Mouse (Mus musculus) liver, postnatal 0 days (tissue): ENCODE results near the gene Samd14. TPM values are rescaled to one million over a fixed set of nuclear protein-coding genes. Genes with fewer than 3 reads are reported as not detected.

ENCODE experiments used
- ATAC-seq: fragments of 200-750 bp; cut with Nextera tagmentation; 2 replicates; pipeline ENCODE4 v1.8.0; 2017; ENCODE audit warnings: mild to moderate bottlenecking, moderate library complexity
- DNase-seq: peaks from one replicate; pipeline ENCODE4 v3.0.0-alpha.2; 2016
- H3K27ac ChIP-seq: fragments of 300-500 bp; sonication (generic); 2 replicates; pipeline ENCODE4 v1.5.1; 2014; ENCODE audit warnings: antibody characterized with exemption, moderate library complexity, mild to moderate bottlenecking, low read depth
- H3K27me3 ChIP-seq: fragments of 300-500 bp; sonication (generic); 2 replicates; pipeline ENCODE4 v1.6.1; 2014; ENCODE audit warnings: low read length, control low read depth, mixed read lengths; ENCODE audit not compliant: insufficient read depth
- H3K36me3 ChIP-seq: fragments of 300-500 bp; sonication (generic); replicated peaks from 2 replicates; pipeline ENCODE4 v1.6.1; 2014; ENCODE audit warnings: mild to moderate bottlenecking, control low read depth, low read length, moderate library complexity, mixed read lengths; ENCODE audit not compliant: insufficient read depth
- H3K4me1 ChIP-seq: fragments of 300-500 bp; sonication (generic); 2 replicates; pipeline ENCODE4 v1.6.1; 2014; ENCODE audit warnings: antibody characterized with exemption, mild to moderate bottlenecking, control low read depth; ENCODE audit not compliant: insufficient read depth
- H3K4me2 ChIP-seq: fragments of 300-500 bp; sonication (generic); 2 replicates; pipeline ENCODE4 v1.6.1; 2014; ENCODE audit warnings: low read depth, mild to moderate bottlenecking, low read length, moderate library complexity, mixed read lengths
- H3K4me3 ChIP-seq: fragments of 300-500 bp; sonication (generic); 2 replicates; pipeline ENCODE4 v1.5.1; 2014; ENCODE audit warnings: low read depth, low read length
- H3K9ac ChIP-seq: fragments of 300-500 bp; sonication (generic); replicated peaks from 2 replicates; pipeline ENCODE4 v1.6.1; 2014; ENCODE audit warnings: mild to moderate bottlenecking, moderate library complexity
- H3K9me3 ChIP-seq: fragments of 300-500 bp; sonication (generic); 2 replicates; pipeline ENCODE4 v1.6.1; 2016; ENCODE audit warnings: mild to moderate bottlenecking, control low read depth, low read length, mixed read lengths
- CTCF ChIP-seq: sonication (generic); IDR thresholded peaks from 2 replicates; pipeline ENCODE4 v1.5.1; 2016; ENCODE audit warnings: antibody characterized with exemption, low read depth
- EP300 ChIP-seq: IDR thresholded peaks from 2 replicates; pipeline ENCODE4 v1.6.1; 2016; ENCODE audit warnings: antibody characterized with exemption, low read depth, mild to moderate bottlenecking
- WGBS: fragments of 180-500 bp; shearing (Covaris S2); extraction: QIAGEN DNeasy Blood & Tissue Kit; methylation state at CpG from one replicate; pipeline ENCODE4 v1.1.7; 2014; ENCODE audit not compliant: insufficient replicate concordance; 5-methylcytosine and 5-hydroxymethylcytosine counted together
- polyA plus RNA-seq: library from polyadenylated mRNA; unstranded; fragments of >200 nt; fragmentation: Nextera tagmentation; extraction: Ambion mirVana; gene quantifications from 2 replicates; pipeline ENCODE4 v1.2.1, GENCODE M21; 2015

Samd14 gene
- polyA plus RNA-seq, 1 experiment from 2014 or later, result 16.1 TPM

DNA sequence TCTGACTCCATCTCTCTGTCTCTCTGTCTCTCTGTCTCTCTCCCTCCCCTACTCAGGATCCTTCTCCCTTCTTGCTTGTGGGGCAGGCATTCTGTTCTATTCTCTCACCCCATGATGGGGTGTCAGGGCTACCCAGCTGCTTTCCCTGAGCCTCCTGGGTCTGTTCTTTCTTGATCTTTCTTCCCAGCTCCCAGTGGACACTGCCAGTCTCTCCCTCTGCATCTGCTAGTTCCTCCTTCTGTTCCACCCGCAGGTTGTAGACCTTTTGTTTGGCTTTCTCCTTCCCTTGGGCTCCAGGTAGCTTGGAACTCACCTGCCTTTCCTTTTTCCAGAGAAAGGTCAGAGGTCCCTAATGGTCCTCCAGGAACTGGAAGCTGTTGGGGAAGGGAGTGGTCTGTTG, 1.7 kb downstream of the Samd14 start:
- peak overlapping the region; percentile 78 for H3K4me3 ChIP-seq
- no peak for ATAC-seq
- peak overlapping the region; percentile 75 for H3K4me2 ChIP-seq
- peak overlapping the region; percentile 99 for H3K27ac ChIP-seq
- TF ChIP-seq CTCF (no peak), EP300 (no peak)
- H3K9ac ChIP-seq, result peak overlapping the region; percentile 95
- H3K4me1 ChIP-seq, result peaks cover 32% of the 10 kb centered on the region
- 6% methylated on average over 1 of the region's 1 CpGs for WGBS
- DNase-seq, result no peak
- no peaks in the 10 kb centered on the region for H3K9me3 ChIP-seq
- H3K36me3 ChIP-seq, result 0 out of 2 replicates have a peak, but pooled peaks cover 3% of the 10 kb centered on the region
- peaks cover 34% of the 10 kb centered on the region for H3K27me3 ChIP-seq

DNA sequence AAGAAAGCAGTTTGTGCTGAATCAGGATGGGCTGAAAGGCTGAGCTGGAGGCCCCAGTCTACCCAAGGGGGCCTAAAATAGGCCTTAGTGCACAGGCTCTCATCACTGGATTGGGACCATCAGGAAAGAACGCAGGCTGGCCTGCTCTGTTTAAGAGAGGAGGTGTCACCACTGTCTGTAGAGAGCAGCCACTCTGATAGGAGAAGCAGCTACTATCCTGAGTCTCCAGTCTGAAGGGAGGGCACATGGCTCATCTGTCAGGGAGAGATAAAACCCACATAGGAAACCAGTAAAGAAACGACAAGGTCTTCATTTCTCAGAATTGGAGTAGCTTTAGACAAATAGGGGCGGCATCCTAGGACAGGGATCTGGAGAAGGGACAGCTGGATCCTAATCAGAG, 2.4 kb downstream of the Samd14 start:
- Histone ChIP-seq H3K4me1 (peaks cover 27% of the 10 kb centered on the region), H3K4me3 (peak overlapping the region; percentile 78)

DNA sequence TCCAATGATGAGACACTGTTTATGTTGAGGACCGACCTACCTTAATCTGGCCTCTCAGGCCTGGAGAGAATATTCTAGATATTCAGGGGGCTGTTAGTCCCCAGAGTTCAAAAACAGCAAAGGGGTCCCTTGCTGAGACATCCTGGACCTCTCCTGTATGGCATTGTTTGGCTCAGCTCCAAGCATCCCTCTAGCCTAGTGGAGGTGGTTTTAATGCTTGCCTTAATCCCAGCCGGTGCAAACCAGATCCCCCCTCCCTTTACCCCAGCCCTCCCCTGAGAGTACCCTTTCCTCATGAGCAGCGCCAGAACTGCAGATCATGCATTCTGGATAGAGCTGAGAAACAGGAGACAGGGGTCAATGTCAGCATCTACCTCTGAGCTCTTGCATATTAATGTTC, 2.8 kb downstream of the Samd14 start:
- H3K9me3 ChIP-seq, result no peaks in the 10 kb centered on the region
- peaks cover 34% of the 10 kb centered on the region for H3K27me3 ChIP-seq
- DNase-seq (no peak), ATAC-seq (no peak)
- peaks cover 23% of the 10 kb centered on the region; the same call in 1 of the 2 replicates for H3K4me1 ChIP-seq
- H3K4me2 ChIP-seq, result peak overlapping the region; percentile 75
- peak overlapping the region; percentile 47 for H3K9ac ChIP-seq
- peak overlapping the region; percentile 99 for H3K27ac ChIP-seq
- H3K36me3 ChIP-seq, result 0 out of 2 replicates have a peak, but pooled peaks cover 3% of the 10 kb centered on the region
- no peak for TF ChIP-seq EP300
- no peak for TF ChIP-seq CTCF
- peak overlapping the region; percentile 78 for H3K4me3 ChIP-seq
- WGBS, result 49% methylated on average over 3 of the region's 3 CpGs

More for the DNA sequence above, 2.4 kb downstream of the Samd14 start:
- peak overlapping the region; percentile 95 for H3K9ac ChIP-seq
- DNase-seq (peak; percentile 68), ATAC-seq (peak; percentile 96)
- H3K4me2 ChIP-seq, result peak overlapping the region; percentile 75
- H3K9me3 ChIP-seq, result no peaks in the 10 kb centered on the region
- H3K27ac ChIP-seq, result peak overlapping the region; percentile 99
- H3K36me3 ChIP-seq, result 0 out of 2 replicates have a peak, but pooled peaks cover 3% of the 10 kb centered on the region
- H3K27me3 ChIP-seq, result peaks cover 34% of the 10 kb centered on the region
- WGBS, result 36% methylated on average over 3 of the region's 3 CpGs
- TF ChIP-seq EP300 (peak; percentile 98), CTCF (no peak)

DNA sequence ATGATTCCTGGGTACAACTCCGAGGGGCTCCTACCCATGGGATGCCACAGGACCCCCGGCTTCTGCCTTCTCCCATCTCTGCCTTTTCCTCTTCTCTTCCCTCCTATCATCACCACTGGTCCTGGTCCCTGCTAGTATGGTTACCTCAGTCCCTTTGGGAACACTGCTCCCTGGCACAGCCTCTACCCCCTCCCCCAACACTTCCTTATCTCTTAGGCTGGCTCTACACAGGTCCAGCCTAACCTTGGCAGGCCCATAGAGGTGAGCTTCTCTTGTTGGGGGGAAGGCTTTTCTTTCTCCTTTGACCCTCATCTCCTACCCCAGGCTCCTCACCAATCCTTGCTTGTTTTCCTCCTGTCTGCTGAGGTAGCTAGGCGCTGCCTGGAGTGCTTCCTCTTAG, 5.8 kb downstream of the Samd14 start:
- 60% methylated on average over 3 of the region's 3 CpGs for WGBS
- Histone ChIP-seq H3K9ac (no peak overlapping the region), H3K4me1 (peaks cover 8% of the 10 kb centered on the region; the same call in 1 of the 2 replicates), H3K27me3 (peaks cover 28% of the 10 kb centered on the region), H3K36me3 (peaks cover 14% of the 10 kb centered on the region), H3K4me3 (no peak overlapping the region), H3K4me2 (no peak overlapping the region), H3K9me3 (no peaks in the 10 kb centered on the region), H3K27ac (no peak overlapping the region)
- DNase-seq (no peak), ATAC-seq (no peak)
- TF ChIP-seq EP300 (no peak), CTCF (no peak)

DNA sequence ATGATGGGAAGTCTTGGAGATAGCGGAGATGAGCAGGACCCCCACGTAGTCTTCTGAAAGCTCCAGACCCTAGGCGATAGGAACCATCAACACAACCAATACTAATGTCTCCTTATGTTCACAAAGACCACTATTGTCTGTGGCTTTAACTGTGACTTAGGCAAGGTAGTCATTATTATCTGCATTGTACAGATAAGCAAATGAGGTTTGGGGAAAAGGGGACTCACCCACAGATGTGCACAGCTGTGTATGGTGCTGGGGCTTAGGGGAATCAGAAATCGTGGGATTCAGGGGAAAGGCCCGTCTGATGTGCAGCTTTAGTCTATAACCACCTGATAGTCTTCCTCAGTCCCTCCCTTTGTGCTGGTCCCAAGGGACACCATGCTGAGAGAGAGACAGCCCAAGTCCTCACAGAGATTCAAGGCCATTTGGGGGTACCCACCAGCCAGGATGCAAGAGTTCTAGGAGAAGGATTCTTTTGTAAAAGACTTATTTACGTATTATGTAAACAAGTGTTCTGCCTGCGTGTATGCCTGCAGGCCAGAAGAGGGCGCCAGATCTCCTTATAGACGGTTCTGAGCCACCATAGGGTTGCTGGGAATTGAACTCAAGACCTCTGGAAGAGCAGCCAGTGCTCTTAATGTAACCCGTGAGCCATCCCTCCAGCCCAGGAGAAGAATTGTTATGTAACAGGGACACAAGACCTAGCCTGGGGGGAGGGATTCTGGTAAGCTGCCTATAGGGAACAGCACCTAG, 12.7 kb downstream of the Samd14 start:
- H3K27me3 ChIP-seq, result peaks cover 15% of the 10 kb centered on the region; the same call in 1 of the 2 replicates
- H3K9ac ChIP-seq, result no peak overlapping the region
- no peak overlapping the region for H3K4me2 ChIP-seq
- H3K4me3 ChIP-seq, result no peak overlapping the region
- H3K27ac ChIP-seq, result no peak overlapping the region
- H3K4me1 ChIP-seq, result peaks cover 6% of the 10 kb centered on the region; the same call in 1 of the 2 replicates
- 70% methylated on average over 10 of the region's 10 CpGs for WGBS
- ATAC-seq (no peak), DNase-seq (no peak)
- TF ChIP-seq CTCF, result peak; percentile 64
- no peak for TF ChIP-seq EP300
- H3K9me3 ChIP-seq, result no peaks in the 10 kb centered on the region
- peaks cover 41% of the 10 kb centered on the region for H3K36me3 ChIP-seq

DNA sequence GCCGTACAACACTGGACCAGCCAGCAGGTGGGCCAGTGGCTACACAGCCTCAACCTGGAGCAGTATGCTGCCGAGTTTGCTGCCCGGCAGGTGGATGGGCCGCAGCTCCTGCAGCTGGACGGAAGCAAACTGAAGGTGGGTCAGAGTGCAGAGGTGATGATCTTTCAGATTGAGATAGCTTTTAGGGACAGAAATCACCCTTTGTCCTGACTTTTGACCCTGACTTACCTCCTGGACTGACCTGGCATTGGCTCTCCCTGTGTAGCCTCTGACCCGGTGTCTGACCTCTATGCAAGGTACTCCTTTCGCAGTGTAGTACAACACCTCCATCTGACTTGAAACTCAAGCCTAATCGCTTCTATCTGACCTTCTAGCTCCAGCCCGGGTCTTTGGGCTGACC, 13.8 kb downstream of the Samd14 start:
- Histone ChIP-seq H3K9ac (no peak overlapping the region), H3K36me3 (peaks cover 45% of the 10 kb centered on the region), H3K4me2 (no peak overlapping the region), H3K27me3 (peaks cover 10% of the 10 kb centered on the region; the same call in 1 of the 2 replicates), H3K4me1 (peaks cover 6% of the 10 kb centered on the region; the same call in 1 of the 2 replicates), H3K4me3 (no peak overlapping the region), H3K27ac (no peak overlapping the region), H3K9me3 (no peaks in the 10 kb centered on the region)
- no peak for TF ChIP-seq CTCF
- no peak for TF ChIP-seq EP300
- DNase-seq (no peak), ATAC-seq (no peak)
- 85% methylated on average over 9 of the region's 9 CpGs for WGBS
